Mouse (Mus musculus): ENCODE measurements around the gene Flt1. TPM values are rescaled to one million over a fixed set of nuclear protein-coding genes. Genes with fewer than 3 reads are reported as not detected.

Flt1 gene
- polyA plus RNA-seq, 1 experiment: 2.1 TPM

GRCm38 (mm10) chr5:147657882-147658855 is 67.6 kb downstream of the Flt1 start:
- Histone ChIP-seq H3K79me3 (ENCODE audit: low read depth) (no peaks in the 10 kb centered on the region), H3ac (ENCODE audit: control insufficient read depth, insufficient read length, low read depth) (no peak overlapping the region), H3K27me3 (ENCODE audit: control insufficient read depth, insufficient read depth, insufficient read length) (no peaks in the 10 kb centered on the region), H3K36me3 (ENCODE audit: control insufficient read depth, insufficient read depth) (no peaks in the 10 kb centered on the region), H3K4me3 (ENCODE audit: insufficient read depth, poor library complexity, severe bottlenecking) (no peak overlapping the region), H3K79me2 (ENCODE audit: control insufficient read depth, insufficient read depth) (no peaks in the 10 kb centered on the region)
- TF ChIP-seq CTCF (IDR thresholded peaks at IDR 0.05; ENCODE audit: control insufficient read depth, insufficient read depth, insufficient read length) (no peak), FOSL1 (IDR thresholded peaks at IDR 0.05; ENCODE audit: insufficient read depth, low read length, poor library complexity, severe bottlenecking) (no peak), MYOD1 (IDR thresholded peaks at IDR 0.05; ENCODE audit: control insufficient read depth, insufficient read length, low read depth) (no peak), CEBPB (IDR thresholded peaks at IDR 0.05; ENCODE audit: low read depth) (no peak), MYOG (IDR thresholded peaks at IDR 0.05; ENCODE audit: control insufficient read depth, extremely low read depth, insufficient read length) (no peak), MAX (IDR thresholded peaks at IDR 0.05) (no peak), USF1 (IDR thresholded peaks at IDR 0.05; ENCODE audit: low read depth) (no peak)

- Histone ChIP-seq H3K4me3 (ENCODE audit: insufficient read depth, poor library complexity, severe bottlenecking) (no peak overlapping the region), H3K27me3 (ENCODE audit: control insufficient read depth, insufficient read depth, insufficient read length) (no peaks in the 10 kb centered on the region), H3ac (ENCODE audit: control insufficient read depth, insufficient read length, low read depth) (no peak overlapping the region), H3K79me3 (ENCODE audit: low read depth) (no peaks in the 10 kb centered on the region), H3K36me3 (ENCODE audit: control insufficient read depth, insufficient read depth) (no peaks in the 10 kb centered on the region), H3K79me2 (ENCODE audit: control insufficient read depth, insufficient read depth) (no peaks in the 10 kb centered on the region)
- TF ChIP-seq USF1 (IDR thresholded peaks at IDR 0.05; ENCODE audit: low read depth) (no peak), MAX (IDR thresholded peaks at IDR 0.05) (no peak), CEBPB (IDR thresholded peaks at IDR 0.05; ENCODE audit: low read depth) (no peak), MYOD1 (IDR thresholded peaks at IDR 0.05; ENCODE audit: control insufficient read depth, insufficient read length, low read depth) (no peak), MYOG (IDR thresholded peaks at IDR 0.05; ENCODE audit: control insufficient read depth, extremely low read depth, insufficient read length) (no peak), CTCF (IDR thresholded peaks at IDR 0.05; ENCODE audit: control insufficient read depth, insufficient read depth, insufficient read length) (no peak), FOSL1 (IDR thresholded peaks at IDR 0.05; ENCODE audit: insufficient read depth, low read length, poor library complexity, severe bottlenecking) (no peak)
Measured at GRCm38 (mm10) chr5:147655761-147656160, 70.0 kb downstream of the Flt1 start.

GRCm38 (mm10) chr5:147651233-147651632 is 74.6 kb downstream of the Flt1 start:
- TF ChIP-seq FOSL1 (IDR thresholded peaks at IDR 0.05; ENCODE audit: insufficient read depth, low read length, poor library complexity, severe bottlenecking) (no peak), MYOG (IDR thresholded peaks at IDR 0.05; ENCODE audit: control insufficient read depth, extremely low read depth, insufficient read length) (no peak), CEBPB (IDR thresholded peaks at IDR 0.05; ENCODE audit: low read depth) (no peak), MYOD1 (IDR thresholded peaks at IDR 0.05; ENCODE audit: control insufficient read depth, insufficient read length, low read depth) (no peak), CTCF (IDR thresholded peaks at IDR 0.05; ENCODE audit: control insufficient read depth, insufficient read depth, insufficient read length) (no peak), USF1 (IDR thresholded peaks at IDR 0.05; ENCODE audit: low read depth) (no peak), MAX (IDR thresholded peaks at IDR 0.05) (no peak)
- Histone ChIP-seq H3ac (ENCODE audit: control insufficient read depth, insufficient read length, low read depth) (no peak overlapping the region), H3K79me3 (ENCODE audit: low read depth) (no peaks in the 10 kb centered on the region), H3K4me3 (ENCODE audit: insufficient read depth, poor library complexity, severe bottlenecking) (no peak overlapping the region), H3K36me3 (ENCODE audit: control insufficient read depth, insufficient read depth) (no peaks in the 10 kb centered on the region), H3K27me3 (ENCODE audit: control insufficient read depth, insufficient read depth, insufficient read length) (no peaks in the 10 kb centered on the region), H3K79me2 (ENCODE audit: control insufficient read depth, insufficient read depth) (no peaks in the 10 kb centered on the region)

GRCm38 (mm10) chr5:147646351-147646929 is 79.4 kb downstream of the Flt1 start:
- Histone ChIP-seq H3K27me3 (ENCODE audit: control insufficient read depth, insufficient read depth, insufficient read length) (no peaks in the 10 kb centered on the region), H3K36me3 (ENCODE audit: control insufficient read depth, insufficient read depth) (no peaks in the 10 kb centered on the region), H3K79me2 (ENCODE audit: control insufficient read depth, insufficient read depth) (no peaks in the 10 kb centered on the region), H3K4me3 (ENCODE audit: insufficient read depth, poor library complexity, severe bottlenecking) (no peak overlapping the region), H3ac (ENCODE audit: control insufficient read depth, insufficient read length, low read depth) (no peak overlapping the region), H3K79me3 (ENCODE audit: low read depth) (no peaks in the 10 kb centered on the region)
- TF ChIP-seq CTCF (IDR thresholded peaks at IDR 0.05; ENCODE audit: control insufficient read depth, insufficient read depth, insufficient read length) (no peak), MYOG (IDR thresholded peaks at IDR 0.05; ENCODE audit: control insufficient read depth, extremely low read depth, insufficient read length) (no peak), FOSL1 (IDR thresholded peaks at IDR 0.05; ENCODE audit: insufficient read depth, low read length, poor library complexity, severe bottlenecking) (no peak), CEBPB (IDR thresholded peaks at IDR 0.05; ENCODE audit: low read depth) (no peak), USF1 (IDR thresholded peaks at IDR 0.05; ENCODE audit: low read depth) (no peak), MAX (IDR thresholded peaks at IDR 0.05) (no peak), MYOD1 (IDR thresholded peaks at IDR 0.05; ENCODE audit: control insufficient read depth, insufficient read length, low read depth) (no peak)

- no peaks in the 10 kb centered on the region for H3K27me3 ChIP-seq (ENCODE audit: control insufficient read depth, insufficient read depth, insufficient read length)
- no peaks in the 10 kb centered on the region for H3K36me3 ChIP-seq (ENCODE audit: control insufficient read depth, insufficient read depth)
- TF ChIP-seq MYOD1 (IDR thresholded peaks at IDR 0.05; ENCODE audit: control insufficient read depth, insufficient read length, low read depth): no peak
- no peak for TF ChIP-seq CEBPB (IDR thresholded peaks at IDR 0.05; ENCODE audit: low read depth)
- no peak for TF ChIP-seq MAX (IDR thresholded peaks at IDR 0.05)
- no peak for TF ChIP-seq CTCF (IDR thresholded peaks at IDR 0.05; ENCODE audit: control insufficient read depth, insufficient read depth, insufficient read length)
- no peak for TF ChIP-seq MYOG (IDR thresholded peaks at IDR 0.05; ENCODE audit: control insufficient read depth, extremely low read depth, insufficient read length)
- TF ChIP-seq USF1 (IDR thresholded peaks at IDR 0.05; ENCODE audit: low read depth): no peak
- no peak for TF ChIP-seq FOSL1 (IDR thresholded peaks at IDR 0.05; ENCODE audit: insufficient read depth, low read length, poor library complexity, severe bottlenecking)
- no peaks in the 10 kb centered on the region for H3K79me2 ChIP-seq (ENCODE audit: control insufficient read depth, insufficient read depth)
- no peak overlapping the region for H3K4me3 ChIP-seq (ENCODE audit: insufficient read depth, poor library complexity, severe bottlenecking)
- H3ac ChIP-seq (ENCODE audit: control insufficient read depth, insufficient read length, low read depth): no peak overlapping the region
- H3K79me3 ChIP-seq (ENCODE audit: low read depth): no peaks in the 10 kb centered on the region
Measured at GRCm38 (mm10) chr5:147645001-147645645, 80.7 kb downstream of the Flt1 start.
